Comparison of ENCODE assay signal across 8 mouse cellular contexts in the genomic region with DNA sequence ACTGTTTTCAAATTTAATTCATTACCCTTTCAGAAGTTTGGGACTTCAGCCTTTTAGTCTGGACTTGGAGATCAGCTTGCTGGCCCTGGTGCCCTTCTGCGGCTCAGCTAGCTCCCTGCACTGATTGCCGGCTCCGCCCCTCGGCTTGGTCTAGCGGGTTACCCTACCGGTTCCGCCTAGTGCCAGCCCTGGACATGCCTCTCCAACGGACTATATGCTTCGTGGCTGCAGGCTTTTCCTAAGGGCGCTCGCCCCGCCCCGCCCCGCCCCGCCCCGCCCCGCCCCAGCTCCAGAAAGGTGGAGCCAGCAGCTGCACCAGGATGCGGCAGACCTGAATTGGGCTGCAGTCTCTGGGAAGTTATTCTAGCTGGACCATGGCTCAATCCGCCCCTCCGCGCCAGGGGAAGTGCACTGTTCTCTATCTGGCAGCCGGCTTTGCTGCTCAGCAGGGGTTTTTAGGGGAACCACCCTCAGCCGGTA. TPM values are rescaled to one million over a fixed set of nuclear protein-coding genes. Genes with fewer than 3 reads are reported as not detected.
A peak's percentile ranks its signal among the peaks of the same experiment; 100 is the strongest.
DNase-seq lines count a peak whose midpoint lies in the region; ATAC-seq and TF ChIP-seq lines count a peak whose summit lies in the region.

No protein-coding gene starts in this region.

- H3K4me1 ChIP-seq in intestine, embryonic 15.5 days (replicated peaks) = no peaks in the 10 kb centered on the region
- peaks cover 3% of the 10 kb centered on the region; the same call in 1 of the 2 replicates for H3K4me1 ChIP-seq in limb, embryonic 14.5 days (ENCODE audit: control insufficient read depth, insufficient read depth, low read length)
- no peaks in the 10 kb centered on the region for H3K4me1 ChIP-seq in midbrain, embryonic 14.5 days (ENCODE audit: control insufficient read depth, insufficient read depth, low read length)
- 0 out of 2 replicates have a peak, but pooled peaks cover 2% of the 10 kb centered on the region for H3K4me1 ChIP-seq in spleen, adult 2 months (ENCODE audit: control insufficient read depth, insufficient read depth, insufficient read length)

- TF ChIP-seq CTCF in spleen, adult 2 months (IDR thresholded peaks at IDR 0.05; ENCODE audit: extremely low read depth, insufficient read depth, insufficient read length, insufficient replicate concordance) = no peak

- TF ChIP-seq POLR2A in limb, embryonic 14.5 days (IDR thresholded peaks at IDR 0.05; ENCODE audit: borderline replicate concordance, extremely low read depth, insufficient read depth, insufficient read length) = no peak; the same call in 1 of the 2 replicates
- TF ChIP-seq POLR2A in spleen, adult 2 months (IDR thresholded peaks at IDR 0.05; ENCODE audit: low read depth, low read length) = no peak

- peak; percentile 76 to 87 for DNase-seq in urinary bladder, adult 18-20 months (ENCODE audit: low spot score in 2 of 2)
- DNase-seq in urinary bladder, postnatal 10 days (ENCODE audit: low spot score) = no peak
- peak; percentile 62 for DNase-seq in embryo, embryonic 11.5 days (ENCODE audit: low read depth, low spot score)
- DNase-seq in gastrocnemius, postnatal 36 days = peak; percentile 61 to 83
- peak; percentile 81 for DNase-seq in limb, embryonic 14.5 days (ENCODE audit: low spot score)
- peak; percentile 64 for DNase-seq in midbrain, embryonic 14.5 days
- DNase-seq in spleen, adult 2 months (ENCODE audit: low read depth in 1 of 2, low spot score in 2 of 2) = peak in 1 of 2 experiments; percentile 63

- intact Hi-C loops in gastrocnemius, postnatal 36 days (cut with DNase I) = no loop called here

- H3K4me2 ChIP-seq in intestine, embryonic 15.5 days (replicated peaks) = peak overlapping the region; percentile 86
- peak overlapping the region; percentile 58 for H3K4me2 ChIP-seq in limb, embryonic 14.5 days (replicated peaks; ENCODE audit: low read depth, low read length, severe bottlenecking)
- H3K4me2 ChIP-seq in midbrain, embryonic 14.5 days (ENCODE audit: low read length) = peak overlapping the region; percentile 54

- no peaks in the 10 kb centered on the region for H3K27me3 ChIP-seq in intestine, embryonic 15.5 days (replicated peaks)
- no peaks in the 10 kb centered on the region for H3K27me3 ChIP-seq in limb, embryonic 14.5 days (ENCODE audit: control insufficient read depth, insufficient read depth, low read length)
- no peaks in the 10 kb centered on the region for H3K27me3 ChIP-seq in midbrain, embryonic 14.5 days (ENCODE audit: control insufficient read depth, insufficient read depth, low read length)
- no peaks in the 10 kb centered on the region for H3K27me3 ChIP-seq in spleen, adult 2 months (ENCODE audit: control insufficient read depth, insufficient read depth, low read length)

- under 1% methylated on average over 23 of the region's 23 CpGs for WGBS in intestine, embryonic 15.5 days
- WGBS in limb, embryonic 14.5 days = under 1% methylated on average over 23 of the region's 23 CpGs
- WGBS in midbrain, embryonic 14.5 days = under 1% methylated on average over 23 of the region's 23 CpGs
- under 1% methylated on average over 23 of the region's 23 CpGs for WGBS in spleen, adult 2 months

- H3K9ac ChIP-seq in intestine, embryonic 15.5 days = peak overlapping the region; percentile 32; the same call in 1 of the 2 replicates
- H3K9ac ChIP-seq in limb, embryonic 14.5 days (ENCODE audit: low read depth, low read length, severe bottlenecking) = peak overlapping the region; percentile 50
- H3K9ac ChIP-seq in midbrain, embryonic 14.5 days (replicated peaks; ENCODE audit: low read length) = peak overlapping the region; percentile 37; the same call in 1 of the 2 replicates

- H3K36me3 ChIP-seq in intestine, embryonic 15.5 days = no peaks in the 10 kb centered on the region
- H3K36me3 ChIP-seq in limb, embryonic 14.5 days (ENCODE audit: control insufficient read depth, insufficient read depth, low read length) = no peaks in the 10 kb centered on the region
- no peaks in the 10 kb centered on the region for H3K36me3 ChIP-seq in midbrain, embryonic 14.5 days (ENCODE audit: control insufficient read depth, insufficient read depth, low read length)
- H3K36me3 ChIP-seq in spleen, adult 2 months (ENCODE audit: control insufficient read depth, insufficient read depth, low read length) = no peaks in the 10 kb centered on the region

- peak overlapping the region; percentile 87 for H3K27ac ChIP-seq in intestine, embryonic 15.5 days
- peak overlapping the region; percentile 26; the same call in 1 of the 2 replicates for H3K27ac ChIP-seq in limb, embryonic 14.5 days (replicated peaks; ENCODE audit: low read depth, low read length)
- H3K27ac ChIP-seq in midbrain, embryonic 14.5 days (replicated peaks; ENCODE audit: low read depth, low read length) = no peak overlapping the region
- H3K27ac ChIP-seq in spleen, adult 2 months (ENCODE audit: insufficient read depth, low read length) = peak overlapping the region; percentile 31

- H3K4me3 ChIP-seq in intestine, embryonic 15.5 days (replicated peaks) = peak overlapping the region; percentile 38
- H3K4me3 ChIP-seq in limb, embryonic 14.5 days (replicated peaks; ENCODE audit: low read length) = peak overlapping the region; percentile 31
- H3K4me3 ChIP-seq in midbrain, embryonic 14.5 days (replicated peaks; ENCODE audit: low read depth, low read length) = peak overlapping the region; percentile 19
- peak overlapping the region; percentile 42; the same call in 1 of the 2 replicates for H3K4me3 ChIP-seq in spleen, adult 2 months (ENCODE audit: extremely low read depth, insufficient read depth, insufficient read length)

- peak; percentile 92 for ATAC-seq in intestine, embryonic 15.5 days
- peak; percentile 70 for ATAC-seq in limb, embryonic 14.5 days (ENCODE audit: low FRiP score, low read depth)
- peak; percentile 40; the same call in 1 of the 2 replicates for ATAC-seq in midbrain, embryonic 14.5 days (ENCODE audit: low FRiP score, low TSS enrichment)

- no peaks in the 10 kb centered on the region for H3K9me3 ChIP-seq in intestine, embryonic 15.5 days
- no peaks in the 10 kb centered on the region for H3K9me3 ChIP-seq in limb, embryonic 14.5 days (ENCODE audit: control insufficient read depth, low read length)
- H3K9me3 ChIP-seq in midbrain, embryonic 14.5 days (ENCODE audit: control insufficient read depth, low read length) = no peaks in the 10 kb centered on the region

RNA-seq across cellular contexts. Expression of gene Tufm, which starts 4.7 kb away (rescaled TPM):
- 100 to 1,000 TPM; 122 to 145 TPM for total RNA-seq in gastrocnemius, postnatal 36 days (2021)
- 190 and 207 TPM in 2 replicates for polyA plus RNA-seq in intestine, embryonic 15.5 days (2015; fragmentation: Nextera tagmentation; extraction: Ambion mirVana)
- 109 and 111 TPM in 2 replicates for polyA plus RNA-seq in limb, embryonic 14.5 days (2012; rRNA removed)
- polyA plus RNA-seq in limb, embryonic 14.5 days (2014; fragmentation: Nextera tagmentation; extraction: Ambion mirVana) = 125 TPM in 2 replicates
- polyA plus RNA-seq in midbrain, embryonic 14.5 days (2014; fragmentation: Nextera tagmentation; extraction: Ambion mirVana) = 118 and 135 TPM in 2 replicates
- polyA plus RNA-seq in spleen, adult 2 months (2012; rRNA removed) = 51.8 and 58.1 TPM in 2 replicates

RNA-seq across cellular contexts. Expression of gene Sh2b1, which starts 7.2 kb away (rescaled TPM):
- 10 to 100 TPM; 36.8 to 43.4 TPM for total RNA-seq in gastrocnemius, postnatal 36 days (2021)
- 41.8 and 45.7 TPM in 2 replicates for polyA plus RNA-seq in intestine, embryonic 15.5 days (2015; fragmentation: Nextera tagmentation; extraction: Ambion mirVana)
- 83.3 and 94.6 TPM in 2 replicates for polyA plus RNA-seq in limb, embryonic 14.5 days (2012; rRNA removed)
- 50.2 and 53.7 TPM in 2 replicates for polyA plus RNA-seq in limb, embryonic 14.5 days (2014; fragmentation: Nextera tagmentation; extraction: Ambion mirVana)
- polyA plus RNA-seq in midbrain, embryonic 14.5 days (2014; fragmentation: Nextera tagmentation; extraction: Ambion mirVana) = 67.5 and 73.1 TPM in 2 replicates
- 53.4 and 67.4 TPM in 2 replicates for polyA plus RNA-seq in spleen, adult 2 months (2012; rRNA removed)

RNA-seq across cellular contexts. Expression of gene Atp2a1, which starts 19.5 kb away (rescaled TPM):
- total RNA-seq in gastrocnemius, postnatal 36 days (2021) = over 10,000 TPM; 23,125 to 24,213 TPM
- 0.24 and 2.6 TPM in 2 replicates for polyA plus RNA-seq in intestine, embryonic 15.5 days (2015; fragmentation: Nextera tagmentation; extraction: Ambion mirVana)
- 89.8 and 106 TPM in 2 replicates for polyA plus RNA-seq in limb, embryonic 14.5 days (2012; rRNA removed)
- 93.9 and 131 TPM in 2 replicates for polyA plus RNA-seq in limb, embryonic 14.5 days (2014; fragmentation: Nextera tagmentation; extraction: Ambion mirVana)
- polyA plus RNA-seq in midbrain, embryonic 14.5 days (2014; fragmentation: Nextera tagmentation; extraction: Ambion mirVana) = 0.39 TPM in 1 of 2 replicates, not detected in the other
- 2.4 and 2.6 TPM in 2 replicates for polyA plus RNA-seq in spleen, adult 2 months (2012; rRNA removed)

RNA-seq across cellular contexts. Expression of gene Atxn2l, which starts 20.8 kb away (rescaled TPM):
- 10 to 100 TPM; 25.8 to 29.9 TPM for total RNA-seq in gastrocnemius, postnatal 36 days (2021)
- polyA plus RNA-seq in intestine, embryonic 15.5 days (2015; fragmentation: Nextera tagmentation; extraction: Ambion mirVana) = 43.8 and 44.4 TPM in 2 replicates
- 170 and 223 TPM in 2 replicates for polyA plus RNA-seq in limb, embryonic 14.5 days (2012; rRNA removed)
- polyA plus RNA-seq in limb, embryonic 14.5 days (2014; fragmentation: Nextera tagmentation; extraction: Ambion mirVana) = 51.4 and 56.2 TPM in 2 replicates
- 51.8 and 73.2 TPM in 2 replicates for polyA plus RNA-seq in midbrain, embryonic 14.5 days (2014; fragmentation: Nextera tagmentation; extraction: Ambion mirVana)
- polyA plus RNA-seq in spleen, adult 2 months (2012; rRNA removed) = 208 and 311 TPM in 2 replicates

RNA-seq across cellular contexts. Expression of gene Rabep2, which starts 53.9 kb away (rescaled TPM):
- 10 to 100 TPM; 13.8 to 14.0 TPM for total RNA-seq in gastrocnemius, postnatal 36 days (2021)
- 23.9 and 24.2 TPM in 2 replicates for polyA plus RNA-seq in intestine, embryonic 15.5 days (2015; fragmentation: Nextera tagmentation; extraction: Ambion mirVana)
- polyA plus RNA-seq in limb, embryonic 14.5 days (2012; rRNA removed) = 35.1 and 35.2 TPM in 2 replicates
- 30.7 and 31.2 TPM in 2 replicates for polyA plus RNA-seq in limb, embryonic 14.5 days (2014; fragmentation: Nextera tagmentation; extraction: Ambion mirVana)
- 19.6 and 22.1 TPM in 2 replicates for polyA plus RNA-seq in midbrain, embryonic 14.5 days (2014; fragmentation: Nextera tagmentation; extraction: Ambion mirVana)
- polyA plus RNA-seq in spleen, adult 2 months (2012; rRNA removed) = 60.3 and 73.9 TPM in 2 replicates

Comparison
In these comparisons a context has a peak if more than half of its experiments do, and no peak if none do; other contexts are left out.
1. ATAC-seq: peak in every context shown above with its lines; median percentile 92 in intestine, embryonic 15.5 days; 70 in limb, embryonic 14.5 days; 40 in midbrain, embryonic 14.5 days.
2. RNA of gene Atp2a1, which starts 19.5 kb away (polyA plus RNA-seq): 89.8 to 131 TPM in limb, embryonic 14.5 days; 0.24 to 2.6 TPM in intestine, embryonic 15.5 days, 2.4 to 2.6 TPM in spleen, adult 2 months and 0.39 TPM in midbrain, embryonic 14.5 days; every median in the first group is over 10 times any median in the second.
3. Peak in every context shown above with its lines, with median percentiles within 50 percentile points of each other: H3K4me2 ChIP-seq, H3K4me3 ChIP-seq and H3K9ac ChIP-seq.